Mouse (Mus musculus): Measurements from ENCODE around the gene Dcst1.

Dcst1 gene

DNA sequence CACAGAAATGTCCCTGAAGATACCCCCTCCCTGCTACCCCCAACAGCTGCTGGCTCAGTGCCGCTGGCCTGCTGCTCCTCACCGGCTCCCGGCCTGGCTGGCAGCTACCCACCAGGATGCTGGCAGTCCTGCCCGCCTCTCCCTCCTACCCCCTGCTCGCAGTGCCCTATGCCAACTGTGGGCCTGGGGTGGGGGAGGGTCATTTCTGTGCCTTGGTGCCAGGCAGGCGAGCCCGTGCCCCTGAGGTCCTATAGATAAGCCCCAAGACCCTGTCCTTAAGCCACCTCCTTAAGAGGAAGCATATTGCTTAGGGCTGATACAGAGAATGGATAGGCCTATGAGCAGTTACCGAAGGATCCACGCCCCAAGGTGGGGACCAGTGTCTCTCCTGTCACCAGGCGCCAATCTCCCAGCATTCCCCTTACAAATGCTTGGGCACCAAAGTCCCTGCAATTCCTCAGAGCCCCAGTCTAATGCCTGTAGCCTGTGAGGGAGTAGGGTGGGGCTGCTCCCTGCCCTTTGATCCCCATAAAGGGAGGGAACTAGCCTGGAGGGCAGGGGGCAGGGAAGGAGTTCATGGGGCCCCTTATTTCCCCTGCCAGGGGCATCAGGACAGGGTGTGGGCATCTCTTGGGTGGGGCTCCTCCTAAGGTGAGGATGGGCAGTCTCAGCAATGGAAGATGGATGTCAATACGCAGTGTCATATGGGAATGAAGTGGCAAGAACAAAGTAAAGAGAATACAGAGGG, 23.3 kb upstream of the Dcst1 start:
- in situ Hi-C loops (cut with MboI, MseI), result no loop called here

GRCm38 (mm10) chr3:89387632-89388031, 22.6 kb upstream of the Dcst1 start:
- in situ Hi-C loops (cut with MboI, MseI), result no loop called here

GRCm38 (mm10) chr3:89386438-89387420, 21.7 kb upstream of the Dcst1 start:
- in situ Hi-C loops (cut with MboI, MseI), result no loop called here

- in situ Hi-C loops (cut with MboI, MseI), result no loop called here
Measured at GRCm38 (mm10) chr3:89385451-89385850, 20.4 kb upstream of the Dcst1 start.

DNA sequence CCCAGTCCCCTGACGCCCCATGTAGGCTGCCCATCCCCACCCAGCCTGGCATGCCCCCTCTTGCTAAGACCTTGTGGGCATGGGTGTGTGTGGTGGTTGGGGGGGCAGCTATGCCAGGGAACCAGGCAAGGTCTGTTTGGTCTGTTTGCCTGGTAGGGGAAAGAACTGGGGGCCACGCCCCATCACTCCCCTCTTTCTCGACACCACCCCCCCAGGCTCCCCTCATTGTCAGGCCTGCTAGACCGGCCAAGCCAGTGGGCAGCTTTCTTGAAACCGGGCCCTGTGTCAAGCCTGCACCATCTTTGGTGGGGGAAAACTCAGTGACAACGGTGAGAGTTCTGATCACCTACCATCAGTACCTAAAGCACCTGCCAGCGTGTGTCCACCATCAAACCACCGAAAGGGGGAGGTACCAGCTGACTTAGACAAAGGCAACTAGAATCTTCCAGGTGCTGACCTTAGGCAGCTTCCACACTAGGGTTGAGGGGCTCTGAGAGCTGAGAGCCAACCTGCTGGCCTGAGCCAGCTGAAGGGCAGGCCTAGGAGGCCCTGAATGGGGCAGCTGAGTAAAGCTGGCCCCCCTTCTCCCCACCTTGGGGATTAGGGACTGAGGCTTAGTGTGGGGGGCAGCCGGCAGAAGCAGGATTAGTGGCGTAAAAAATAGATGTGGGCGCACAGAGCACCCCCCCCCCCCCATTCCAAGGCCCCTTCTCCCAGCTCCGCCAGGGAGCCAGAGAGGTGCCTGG, 19.5 kb upstream of the Dcst1 start:
- in situ Hi-C loops (cut with MboI, MseI), result no loop called here

DNA sequence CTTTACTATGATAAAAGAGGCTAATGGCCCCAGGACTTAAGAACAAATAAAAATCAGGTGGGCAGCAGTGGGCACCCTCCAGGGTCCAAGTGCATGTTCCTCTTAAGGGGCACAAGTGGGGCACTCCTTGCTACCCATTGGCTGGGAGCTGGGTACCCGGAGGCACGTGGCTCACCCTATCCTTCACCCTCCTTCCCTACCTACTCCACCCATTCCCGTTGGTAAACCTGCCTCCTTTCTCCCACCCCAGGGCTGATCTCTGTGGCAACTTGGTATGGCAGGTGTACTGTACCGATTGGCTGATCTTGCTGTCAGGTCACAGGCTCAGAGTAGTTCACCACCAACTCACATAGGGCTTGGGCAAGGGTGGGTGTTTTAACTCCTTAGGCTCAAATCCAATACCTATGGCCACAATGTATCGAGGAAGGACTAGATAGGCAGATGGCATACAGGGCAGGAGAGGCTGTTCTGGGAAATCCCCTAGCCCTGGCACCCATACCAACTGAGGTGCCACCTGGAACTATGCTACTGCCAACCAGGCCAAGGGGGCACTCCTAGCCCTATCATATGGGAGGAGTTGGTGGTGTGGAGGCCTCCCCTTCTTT, 18.7 kb upstream of the Dcst1 start:
- in situ Hi-C loops (cut with MboI, MseI), result no loop called here

DNA sequence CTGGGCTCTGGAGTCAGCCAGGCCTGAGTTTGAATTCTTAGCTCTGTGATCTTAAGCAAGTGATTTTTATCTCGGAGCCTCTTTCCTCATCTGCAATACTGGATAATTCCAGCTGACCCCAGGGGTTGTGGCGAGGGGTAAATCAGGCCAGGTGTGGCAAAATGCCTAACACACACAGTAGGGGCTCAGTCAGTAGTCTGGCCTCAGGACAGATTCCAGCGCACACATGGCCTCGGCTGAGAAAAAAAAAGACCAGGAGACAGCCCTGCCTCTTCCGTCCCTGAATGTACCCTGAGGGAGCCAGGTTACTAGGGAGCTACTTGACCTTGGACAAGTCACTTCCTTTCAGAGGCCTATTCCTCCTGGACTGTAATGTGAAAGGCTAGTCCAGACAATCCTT, 17.9 kb upstream of the Dcst1 start:
- in situ Hi-C loops (cut with MboI, MseI), result no loop called here

DNA sequence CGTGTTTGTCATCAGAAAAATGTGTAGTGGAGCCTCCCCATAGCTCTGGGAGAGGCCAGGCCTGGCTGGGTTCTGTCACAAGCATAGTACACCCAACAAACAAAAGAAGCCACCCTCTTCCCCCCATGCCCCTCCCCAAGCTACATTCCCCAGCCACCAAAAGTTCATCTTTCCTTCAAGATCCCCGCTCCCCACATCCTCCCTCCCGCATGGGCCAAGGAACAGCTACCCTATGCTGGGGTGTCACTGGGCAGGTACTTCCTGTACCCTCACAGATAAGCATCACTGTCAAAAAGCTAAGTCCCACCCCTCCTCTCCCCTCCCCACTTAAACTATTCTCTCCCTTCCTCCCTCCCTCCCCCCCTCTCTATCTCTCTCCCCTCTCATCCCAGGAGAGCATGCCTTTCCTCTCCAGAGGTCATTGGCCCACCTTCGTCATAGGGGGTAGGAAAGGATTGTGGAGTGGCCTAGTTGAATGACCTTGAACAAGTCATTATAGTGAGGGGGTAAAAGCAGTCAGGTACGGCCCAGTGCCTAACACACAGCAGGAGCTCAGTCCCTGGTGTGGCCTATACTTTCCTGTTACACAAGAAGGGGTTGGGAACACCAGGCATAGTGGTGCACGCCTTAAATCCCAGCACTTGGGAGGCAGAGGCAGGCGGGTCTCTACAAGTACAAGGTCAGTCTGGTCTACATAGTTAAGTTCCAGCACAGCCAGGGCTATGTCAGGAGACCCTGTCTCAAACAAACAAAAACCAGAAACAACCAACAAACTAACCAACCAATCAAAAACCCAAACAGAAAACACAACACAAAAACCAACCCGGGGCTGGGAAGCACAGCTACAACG, 17.2 kb upstream of the Dcst1 start:
- in situ Hi-C loops (cut with MboI, MseI), result no loop called here

GRCm38 (mm10) chr3:89381233-89381632, 16.2 kb upstream of the Dcst1 start:
- in situ Hi-C loops (cut with MboI, MseI), result no loop called here

DNA sequence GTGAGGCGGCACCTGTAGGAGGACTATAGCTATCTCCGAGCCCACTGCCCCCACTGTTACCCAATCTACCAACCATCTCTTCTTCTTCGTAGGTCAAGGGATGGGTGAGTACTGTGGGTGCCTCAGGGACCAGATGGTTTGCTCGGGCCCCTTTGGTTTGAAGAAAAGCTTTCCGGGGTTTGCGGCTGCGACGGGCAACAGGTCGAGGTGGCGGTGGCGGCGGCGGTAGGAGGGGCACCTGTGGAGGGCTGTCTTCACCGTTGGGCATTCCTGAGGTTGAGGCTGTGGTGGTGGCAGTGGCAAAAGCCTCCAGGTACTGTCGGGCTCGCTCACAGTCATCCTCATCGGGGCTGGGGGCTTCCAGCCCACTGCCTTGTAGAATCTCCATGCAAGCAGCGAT, 15.7 kb upstream of the Dcst1 start:
- in situ Hi-C loops (cut with MboI, MseI), result no loop called here

- in situ Hi-C loops (cut with MboI, MseI), result no loop called here
Measured at GRCm38 (mm10) chr3:89380291-89380690, 15.2 kb upstream of the Dcst1 start.

DNA sequence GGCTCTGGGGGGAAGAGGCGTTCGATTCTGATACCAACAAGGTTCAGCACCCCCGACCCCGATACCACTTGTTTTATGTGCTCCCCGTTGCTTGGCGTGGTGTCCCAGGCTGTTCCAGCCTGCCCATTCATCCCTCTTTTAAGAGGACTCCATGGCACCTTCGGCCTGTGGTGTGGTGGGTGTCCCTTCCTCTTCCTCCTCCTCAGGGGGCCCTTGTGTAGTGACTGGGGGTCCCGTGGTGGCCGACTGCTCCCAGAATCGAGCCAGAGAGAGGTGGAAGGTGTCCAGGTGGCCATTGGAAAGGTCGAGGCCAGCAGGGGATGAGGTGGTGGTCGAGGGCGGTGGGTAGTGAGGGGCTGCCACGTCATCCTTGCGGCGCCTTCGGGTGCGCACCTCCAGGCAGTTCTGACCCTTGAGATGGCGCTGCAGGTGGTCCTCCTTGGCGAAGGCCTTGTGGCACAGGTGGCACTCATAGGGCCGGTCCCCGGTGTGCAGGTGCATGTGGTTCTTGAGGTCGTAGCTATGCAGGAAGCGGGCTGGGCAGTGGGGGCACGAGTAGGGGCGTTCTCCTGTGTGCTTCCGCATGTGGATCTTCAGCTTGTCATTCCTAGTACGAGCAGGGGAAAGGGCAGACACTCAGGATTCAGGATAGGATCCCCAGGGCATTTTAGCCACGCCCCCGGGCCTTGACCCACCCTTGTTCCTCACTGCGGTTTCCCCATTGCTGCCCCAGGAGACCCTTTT, 14.5 kb upstream of the Dcst1 start:
- in situ Hi-C loops (cut with MboI, MseI), result no loop called here

- in situ Hi-C loops (cut with MboI, MseI), result no loop called here
Measured at GRCm38 (mm10) chr3:89378394-89379067, 13.5 kb upstream of the Dcst1 start.

DNA sequence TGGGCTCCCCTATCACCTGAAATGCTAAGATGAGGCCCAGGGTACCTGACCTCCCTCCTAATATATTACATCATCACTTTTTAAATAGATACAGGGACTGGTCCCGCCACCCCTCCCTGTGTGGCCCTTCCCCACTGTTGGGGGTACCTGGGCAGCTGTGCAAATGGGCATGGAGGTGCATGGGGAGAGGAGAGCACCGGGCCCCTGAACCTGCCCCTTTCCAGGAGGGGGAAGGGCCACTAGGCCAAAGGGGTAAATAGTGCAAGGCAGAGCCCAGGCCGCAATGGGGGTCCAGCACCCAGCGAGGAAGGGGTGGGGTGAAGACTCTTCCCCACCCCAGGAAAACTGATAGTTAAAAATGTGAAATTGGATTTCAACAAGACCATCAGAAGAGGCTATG, 12.8 kb upstream of the Dcst1 start:
- in situ Hi-C loops (cut with MboI, MseI), result no loop called here

DNA sequence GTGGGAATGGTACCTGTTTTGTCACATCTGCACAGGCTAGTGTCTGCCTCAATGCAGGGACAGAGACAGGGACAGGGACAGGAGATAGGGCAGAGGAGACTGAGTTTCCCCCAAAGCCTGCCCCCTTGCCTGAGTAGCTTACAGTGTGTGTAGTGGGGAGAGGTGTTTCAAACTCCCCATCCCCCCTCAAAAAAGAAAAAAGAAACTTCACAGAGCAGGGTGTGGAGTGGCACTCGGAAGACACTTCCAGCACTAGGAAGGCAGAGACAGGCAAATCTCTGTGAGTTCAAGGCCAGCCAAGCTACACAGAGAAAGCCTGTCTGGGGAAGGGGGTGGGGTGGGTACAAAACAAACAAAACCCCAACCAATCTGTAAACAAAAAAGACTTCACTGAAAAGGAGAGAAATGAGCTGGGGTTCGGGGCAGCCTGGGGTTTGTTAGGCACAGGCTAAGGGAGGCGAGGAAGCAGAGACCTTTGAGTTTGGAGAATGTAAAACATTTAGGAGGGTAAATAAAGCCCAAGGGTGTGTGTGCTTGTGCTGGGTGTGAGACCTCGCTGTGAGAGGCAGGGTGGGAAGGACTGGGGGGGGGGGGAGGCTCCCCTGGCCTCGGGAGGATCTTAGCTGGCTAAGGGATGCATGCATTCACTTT, 8.7 kb upstream of the Dcst1 start:
- in situ Hi-C loops (cut with MboI, MseI), result no loop called here

DNA sequence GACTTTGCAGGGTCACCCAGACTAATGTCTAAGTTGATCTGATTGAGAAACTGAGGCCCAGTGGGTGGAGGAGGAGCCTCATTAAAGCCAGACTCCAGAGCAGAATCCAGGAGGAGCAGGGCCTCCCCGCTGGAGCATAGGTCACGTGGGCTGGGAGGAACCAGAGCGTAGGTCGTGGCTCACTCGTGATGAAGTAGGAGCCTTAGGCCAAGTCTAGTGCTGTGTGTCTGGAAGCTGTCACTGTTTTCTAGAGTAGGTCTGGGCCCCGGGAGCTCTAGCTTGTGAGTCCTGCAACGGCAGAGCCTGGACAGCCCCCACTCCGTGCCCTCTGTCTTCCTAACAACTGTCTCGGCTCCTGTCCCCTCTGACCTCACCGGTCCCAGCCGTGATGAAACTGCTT, 2.3 kb upstream of the Dcst1 start:
- in situ Hi-C loops (cut with MboI, MseI), result no loop called here

GRCm38 (mm10) chr3:89365486-89366414, 697 bp upstream of the Dcst1 start:
- in situ Hi-C loops (cut with MboI, MseI), result no loop called here

- in situ Hi-C loops (cut with MboI, MseI), result no loop called here
Measured at GRCm38 (mm10) chr3:89364631-89365030, 422 bp downstream of the Dcst1 start.

Measured in T-helper 17 cell (primary cell).